In the genomic region with DNA sequence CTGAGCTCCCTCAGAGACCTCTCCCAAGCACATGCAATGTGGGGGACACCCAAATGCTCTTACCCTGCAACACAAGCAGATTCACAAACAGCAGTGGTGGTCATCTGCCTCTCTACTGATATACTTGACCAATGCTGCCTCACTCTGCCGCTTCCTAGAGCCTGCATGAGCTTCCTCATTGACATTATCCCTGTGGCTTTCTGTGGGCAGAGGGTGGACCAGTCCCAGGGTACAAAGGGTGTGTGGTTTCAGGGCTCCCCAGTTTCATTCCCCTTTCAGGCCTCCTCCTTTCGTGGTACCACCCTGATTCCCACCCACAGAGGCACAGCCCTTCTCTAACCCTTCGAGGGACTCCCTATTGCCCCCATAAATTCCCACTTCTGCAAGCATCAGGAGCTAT, we compare ENCODE assay signal across 18 mouse cellular contexts. TPM values are rescaled to one million over a fixed set of nuclear protein-coding genes. Genes with fewer than 3 reads are reported as not detected.
A peak's percentile ranks its signal among the peaks of the same experiment; 100 is the strongest.
DNase-seq lines count a peak whose midpoint lies in the region; TF ChIP-seq lines count a peak whose summit lies in the region.
"Had no signal": no experiment of that assay in that cellular context is flagged by ENCODE, and none has a peak within 500 bp of the region (broad histone marks: within the 10 kb centered on the region; RNA-seq: fewer than 3 reads in every experiment).

No protein-coding gene starts in this region.

- no peaks in the 10 kb centered on the region for H3K4me1 ChIP-seq in lung, adult 2 months (ENCODE audit: control insufficient read depth, insufficient read depth, low read length)
- peaks cover 3% of the 10 kb centered on the region for H3K4me1 ChIP-seq in bone marrow, adult 2 months (ENCODE audit: control insufficient read depth, insufficient read depth, low read length)
- H3K4me1 ChIP-seq: embryonic facial prominence, embryonic 13.5 days; forebrain, embryonic 12.5 days; heart, embryonic 12.5 days; hindbrain, embryonic 12.5 days had no signal

- 57% methylated on average over 3 of the region's 3 CpGs for WGBS in lung, adult 2 months
- 33% methylated on average over 3 of the region's 3 CpGs for WGBS in bone marrow, adult 2 months

- DNase-seq in lung, postnatal 36 days, result peak; percentile 22
- no peak for DNase-seq in lung, adult 2 months
- peak; percentile 19 for DNase-seq in induced T-regulatory cell, adult 2 months (ENCODE audit: low read depth)
- peak; percentile 37 for DNase-seq in naive thymus-derived CD4-positive, alpha-beta T cell, adult 2 months (ENCODE audit: low read depth)
- no peak for DNase-seq in testis, postnatal 14 days (ENCODE audit: low spot score)
- no peak for DNase-seq in left cerebral cortex, adult 9 months (ENCODE audit: low spot score in 2 of 2)
- DNase-seq: adrenal gland, adult 2 months; adrenal gland, postnatal 25 days; cerebellum, adult 8-10 months; cerebellum, postnatal 14 days; gastrocnemius, postnatal 14 days; heart, adult 18-20 months; heart, postnatal 36 days had no signal

- H3K4me3 ChIP-seq in lung, adult 2 months (replicated peaks; ENCODE audit: extremely low read depth, low read depth, low read length), result no peak overlapping the region
- H3K4me3 ChIP-seq in bone marrow, adult 2 months (replicated peaks; ENCODE audit: control insufficient read depth, low read depth, low read length), result no peak overlapping the region
- H3K4me3 ChIP-seq: embryonic facial prominence, embryonic 13.5 days; forebrain, embryonic 12.5 days; heart, embryonic 12.5 days; hindbrain, embryonic 12.5 days had no signal

- TF ChIP-seq POLR2A in lung, adult 2 months (IDR thresholded peaks at IDR 0.05; ENCODE audit: borderline replicate concordance, extremely low read depth, low read depth, low read length), result no peak
- TF ChIP-seq POLR2A in bone marrow, adult 2 months (IDR thresholded peaks at IDR 0.05; ENCODE audit: borderline replicate concordance, control insufficient read depth, low read depth, low read length), result no peak

- no peak for TF ChIP-seq CTCF in lung, adult 2 months (IDR thresholded peaks at IDR 0.05; ENCODE audit: insufficient read depth, low read length)
- TF ChIP-seq CTCF in bone marrow, adult 2 months (IDR thresholded peaks at IDR 0.05; ENCODE audit: control insufficient read depth, insufficient read depth, low read length), result no peak

- H3K27ac ChIP-seq in bone marrow, adult 2 months (ENCODE audit: control insufficient read depth, insufficient read depth, low read depth, low read length, poor library complexity), result peak overlapping the region; percentile 29; the same call in 1 of the 2 replicates
- H3K27ac ChIP-seq: embryonic facial prominence, embryonic 13.5 days; forebrain, embryonic 12.5 days; hindbrain, embryonic 12.5 days had no signal

RNA-seq across cellular contexts. Expression of a gene that starts 31.5 kb away (rescaled TPM):
- polyA plus RNA-seq in lung, adult 2 months (2012; rRNA removed), result 0.17 and 0.47 TPM in 2 replicates
- 24.9 and 39.4 TPM in 2 replicates for polyA plus RNA-seq in bone marrow, adult 2 months (2011; ENCODE audit: insufficient read depth, insufficient read length, low replicate concordance, missing spikeins)

Comparison
In these comparisons a context has a peak if more than half of its experiments do, and no peak if none do; other contexts are left out.
1. DNase-seq: peak in lung, postnatal 36 days (single experiment), induced T-regulatory cell, adult 2 months (single experiment) and naive thymus-derived CD4-positive, alpha-beta T cell, adult 2 months (single experiment); none in lung, adult 2 months (single experiment), testis, postnatal 14 days (single experiment) and left cerebral cortex, adult 9 months (0 of 2).
2. RNA of a gene that starts 31.5 kb away (polyA plus RNA-seq): 24.9 to 39.4 TPM in bone marrow, adult 2 months; 0.17 to 0.47 TPM in lung, adult 2 months; every median in the first group is over 10 times any median in the second.